Mouse (Mus musculus) testis, adult 2 months (tissue): ENCODE data around the gene Park7.

ENCODE experiments used
- CTCF ChIP-seq: fragments of 200-500 bp; IDR thresholded peaks from 2 replicates; pipeline ENCODE4 v1.5.1; 2012; ENCODE audit warnings: low read depth, mild to moderate bottlenecking, inconsistent platforms, low read length, moderate library complexity; ENCODE audit not compliant: control insufficient read depth, insufficient read depth, insufficient replicate concordance
- POLR2A ChIP-seq: fragments of 200-500 bp; IDR thresholded peaks from 2 replicates; pipeline ENCODE4 v1.6.1; 2012; ENCODE audit warnings: low read depth, mild to moderate bottlenecking, inconsistent platforms, low read length, moderate library complexity; ENCODE audit not compliant: control insufficient read depth

GRCm38 (mm10) chr4:150921206-150921605 lies 7.0 kb upstream of the Park7 start:
- no peak for TF ChIP-seq CTCF
- TF ChIP-seq POLR2A: no peak
